Mouse (Mus musculus): ENCODE data around the gene Scaper. TPM values are rescaled to one million over a fixed set of nuclear protein-coding genes. Genes with fewer than 3 reads are reported as not detected.
A peak's percentile ranks its signal among the peaks of the same experiment; 100 is the strongest.

Gene Scaper
- polyA plus RNA-seq, 1 experiment: 6.5 TPM

DNA sequence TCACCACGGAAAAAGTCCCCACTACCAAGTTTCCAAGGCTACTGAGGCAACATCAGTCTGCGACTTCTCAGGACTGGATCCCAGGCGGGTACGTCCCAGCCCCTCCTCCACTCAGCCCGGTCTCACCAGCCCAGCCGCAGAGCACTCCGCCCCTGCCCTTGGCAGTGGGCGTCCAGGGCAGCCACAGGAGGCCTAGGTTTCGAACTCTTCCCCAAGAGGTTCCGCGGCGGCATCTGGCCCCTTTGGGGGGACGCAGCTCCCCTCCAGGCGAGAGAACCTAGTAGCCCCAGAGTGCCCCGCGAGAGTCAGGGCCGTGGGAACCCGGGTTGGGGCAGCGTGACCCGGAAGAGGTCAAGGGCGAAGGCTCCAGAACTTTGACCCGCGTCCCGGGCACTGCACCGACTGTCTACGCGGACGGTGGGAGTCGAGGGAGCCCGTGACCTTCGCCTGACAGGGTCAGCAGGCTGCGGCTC is 426.4 kb downstream of the Scaper start:
- no peaks in the 10 kb centered on the region for H3K36me3 ChIP-seq (ENCODE audit: control insufficient read depth, insufficient read depth, low read length)
- TF ChIP-seq CTCF (IDR thresholded peaks at IDR 0.05; ENCODE audit: borderline replicate concordance, control insufficient read depth, extremely low read depth, insufficient read depth, low read length, poor library complexity) (no peak), POLR2A (IDR thresholded peaks at IDR 0.05; ENCODE audit: control insufficient read depth, extremely low read depth, insufficient read depth, low read length, poor library complexity) (no peak)
- H3K27ac ChIP-seq (ENCODE audit: control insufficient read depth, insufficient read depth, low read length): 0 out of 2 replicates have a peak overlapping the region, but pooled peaks have one; percentile 4
- H3K4me3 ChIP-seq (ENCODE audit: control insufficient read depth, insufficient read depth, low read length): peak overlapping the region; percentile 74
- peaks cover 2% of the 10 kb centered on the region for H3K4me1 ChIP-seq (replicated peaks; ENCODE audit: control insufficient read depth, insufficient read depth, low read length)
- no peaks in the 10 kb centered on the region; the same call in 1 of the 2 replicates for H3K27me3 ChIP-seq (ENCODE audit: control insufficient read depth, insufficient read depth, low read length)
- under 1% methylated on average over 32 of the region's 32 CpGs for WGBS
- peak; percentile 61 for DNase-seq

DNA sequence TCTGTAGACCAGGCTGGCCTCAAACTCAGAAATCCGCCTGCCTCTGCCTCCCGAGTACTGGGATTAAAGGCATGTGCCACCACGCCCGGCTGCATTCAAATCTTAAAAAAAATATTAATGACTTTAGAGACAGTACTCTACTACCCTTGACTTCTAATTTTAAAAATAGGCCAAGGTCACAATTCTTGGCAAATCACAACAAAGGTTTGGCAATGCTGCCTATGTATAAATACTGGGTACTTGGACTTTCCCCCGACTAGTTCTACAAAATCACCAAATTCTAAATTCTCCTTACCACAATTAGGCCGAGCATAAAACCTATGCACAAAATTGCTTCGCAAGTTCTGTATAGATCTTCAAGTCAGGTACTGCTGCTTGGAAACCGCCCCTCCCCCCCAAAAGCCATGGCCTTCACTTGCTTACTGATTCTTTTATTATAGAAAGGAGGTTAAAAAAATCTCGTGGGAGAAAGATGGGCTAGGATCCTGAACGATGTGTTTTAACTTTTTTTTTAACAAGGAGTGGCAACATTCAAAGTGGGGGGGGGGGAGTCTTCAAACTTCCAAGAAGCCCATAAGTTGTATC is 427.2 kb downstream of the Scaper start:
- 86% methylated on average over 10 of the region's 10 CpGs for WGBS
- H3K27me3 ChIP-seq (ENCODE audit: control insufficient read depth, insufficient read depth, low read length): no peaks in the 10 kb centered on the region; the same call in 1 of the 2 replicates

DNA sequence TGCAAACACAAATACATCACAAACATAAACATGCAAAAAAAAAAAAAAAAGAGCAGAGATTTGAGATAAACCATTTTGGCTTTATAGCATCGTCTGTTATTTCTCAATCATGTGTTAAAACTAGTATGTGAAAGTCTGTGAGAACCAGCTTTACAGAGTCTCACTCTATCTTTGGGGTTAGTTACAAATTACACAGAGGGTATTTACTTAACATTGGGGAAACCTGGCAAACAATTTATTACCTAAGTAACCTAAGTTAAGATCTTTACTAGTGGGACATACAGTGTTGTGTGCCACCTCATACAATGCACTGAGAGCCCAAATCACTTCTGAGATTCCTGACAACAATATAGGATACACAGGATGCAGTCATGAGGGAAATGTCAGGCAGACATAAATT is 428.2 kb downstream of the Scaper start:
- H3K36me3 ChIP-seq (ENCODE audit: control insufficient read depth, insufficient read depth, low read length): no peaks in the 10 kb centered on the region
- DNase-seq: no peak
- H3K27ac ChIP-seq (ENCODE audit: control insufficient read depth, insufficient read depth, low read length): no peak overlapping the region
- no peak for TF ChIP-seq POLR2A (IDR thresholded peaks at IDR 0.05; ENCODE audit: control insufficient read depth, extremely low read depth, insufficient read depth, low read length, poor library complexity)
- TF ChIP-seq CTCF (IDR thresholded peaks at IDR 0.05; ENCODE audit: borderline replicate concordance, control insufficient read depth, extremely low read depth, insufficient read depth, low read length, poor library complexity): no peak
- peaks cover 2% of the 10 kb centered on the region for H3K4me1 ChIP-seq (replicated peaks; ENCODE audit: control insufficient read depth, insufficient read depth, low read length)
- WGBS: 94% methylated on average over 1 of the region's 1 CpGs
- H3K4me3 ChIP-seq (ENCODE audit: control insufficient read depth, insufficient read depth, low read length): no peak overlapping the region
- no peaks in the 10 kb centered on the region; the same call in 1 of the 2 replicates for H3K27me3 ChIP-seq (ENCODE audit: control insufficient read depth, insufficient read depth, low read length)

More for the DNA sequence above, 427.2 kb downstream of the Scaper start:
- no peak overlapping the region for H3K4me3 ChIP-seq (ENCODE audit: control insufficient read depth, insufficient read depth, low read length)
- H3K36me3 ChIP-seq (ENCODE audit: control insufficient read depth, insufficient read depth, low read length): no peaks in the 10 kb centered on the region
- H3K27ac ChIP-seq (ENCODE audit: control insufficient read depth, insufficient read depth, low read length): no peak overlapping the region
- no peak for DNase-seq
- H3K4me1 ChIP-seq (replicated peaks; ENCODE audit: control insufficient read depth, insufficient read depth, low read length): peaks cover 2% of the 10 kb centered on the region
- TF ChIP-seq CTCF (IDR thresholded peaks at IDR 0.05; ENCODE audit: borderline replicate concordance, control insufficient read depth, extremely low read depth, insufficient read depth, low read length, poor library complexity): no peak
- TF ChIP-seq POLR2A (IDR thresholded peaks at IDR 0.05; ENCODE audit: control insufficient read depth, extremely low read depth, insufficient read depth, low read length, poor library complexity): no peak

DNA sequence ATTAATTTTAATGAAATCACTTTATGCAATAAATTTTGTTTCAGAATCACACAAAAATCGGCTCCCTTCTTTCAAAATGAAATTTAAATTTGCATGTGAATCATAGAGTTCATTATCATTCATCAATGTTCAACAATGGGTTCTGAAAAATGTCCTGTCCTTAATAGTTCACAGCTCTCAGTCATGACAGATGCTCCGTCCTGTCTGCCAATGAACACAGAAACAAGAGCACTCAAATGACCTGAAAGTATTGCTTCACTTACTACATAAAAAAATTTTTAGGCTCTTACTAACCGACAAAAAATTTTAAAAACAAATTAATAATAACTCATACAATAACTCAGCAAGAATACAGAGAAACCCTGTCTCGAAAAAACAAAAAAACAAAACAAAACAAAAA is 429.2 kb downstream of the Scaper start:
- Histone ChIP-seq H3K27me3 (ENCODE audit: control insufficient read depth, insufficient read depth, low read length) (no peaks in the 10 kb centered on the region; the same call in 1 of the 2 replicates), H3K4me1 (replicated peaks; ENCODE audit: control insufficient read depth, insufficient read depth, low read length) (peaks cover 2% of the 10 kb centered on the region), H3K36me3 (ENCODE audit: control insufficient read depth, insufficient read depth, low read length) (no peaks in the 10 kb centered on the region), H3K27ac (ENCODE audit: control insufficient read depth, insufficient read depth, low read length) (no peak overlapping the region), H3K4me3 (ENCODE audit: control insufficient read depth, insufficient read depth, low read length) (no peak overlapping the region)
- WGBS: 93% methylated on average over 4 of the region's 4 CpGs
- no peak for DNase-seq
- no peak for TF ChIP-seq CTCF (IDR thresholded peaks at IDR 0.05; ENCODE audit: borderline replicate concordance, control insufficient read depth, extremely low read depth, insufficient read depth, low read length, poor library complexity)
- no peak for TF ChIP-seq POLR2A (IDR thresholded peaks at IDR 0.05; ENCODE audit: control insufficient read depth, extremely low read depth, insufficient read depth, low read length, poor library complexity)

DNA sequence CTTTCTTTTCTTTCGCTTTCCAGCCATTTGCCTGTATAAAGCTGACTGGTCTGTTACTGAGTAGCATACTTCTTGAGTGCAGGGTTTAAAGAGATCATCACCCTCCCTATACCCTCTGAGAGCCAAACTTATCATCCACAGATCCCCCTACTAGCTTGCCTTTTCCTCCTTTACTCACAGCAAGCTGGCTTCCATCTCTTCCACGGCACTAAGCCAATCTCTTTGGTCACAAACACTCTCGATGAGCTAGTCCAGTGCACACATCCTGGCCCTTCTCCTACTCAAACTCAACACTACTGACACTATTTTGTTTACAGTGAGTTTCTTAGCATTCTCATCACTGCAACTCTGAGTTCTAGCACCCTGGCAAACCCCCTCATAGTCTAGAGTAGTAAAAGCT is 430.0 kb downstream of the Scaper start:
- Histone ChIP-seq H3K27ac (ENCODE audit: control insufficient read depth, insufficient read depth, low read length) (no peak overlapping the region), H3K4me3 (ENCODE audit: control insufficient read depth, insufficient read depth, low read length) (no peak overlapping the region), H3K36me3 (ENCODE audit: control insufficient read depth, insufficient read depth, low read length) (no peaks in the 10 kb centered on the region), H3K4me1 (replicated peaks; ENCODE audit: control insufficient read depth, insufficient read depth, low read length) (peaks cover 2% of the 10 kb centered on the region), H3K27me3 (ENCODE audit: control insufficient read depth, insufficient read depth, low read length) (no peaks in the 10 kb centered on the region; the same call in 1 of the 2 replicates)
- 92% methylated on average over 3 of the region's 3 CpGs for WGBS
- TF ChIP-seq POLR2A (IDR thresholded peaks at IDR 0.05; ENCODE audit: control insufficient read depth, extremely low read depth, insufficient read depth, low read length, poor library complexity): no peak
- TF ChIP-seq CTCF (IDR thresholded peaks at IDR 0.05; ENCODE audit: borderline replicate concordance, control insufficient read depth, extremely low read depth, insufficient read depth, low read length, poor library complexity): no peak
- no peak for DNase-seq

Other genes starting within 250 kb of the Scaper start
- gene 4930563M21Rik, start 72.4 kb upstream of the Scaper start, polyA plus RNA-seq (2012; rRNA removed): not detected in 2 replicates
- 47.3 and 53.5 TPM in 2 replicates for gene Rcn2, start 103.7 kb upstream of the Scaper start, polyA plus RNA-seq (2012; rRNA removed)
- 184 and 196 TPM in 2 replicates for gene Pstpip1, start 151.8 kb upstream of the Scaper start, polyA plus RNA-seq (2012; rRNA removed)
- gene Tspan3, start 227.4 kb upstream of the Scaper start, polyA plus RNA-seq (2012; rRNA removed): 120 and 146 TPM in 2 replicates

Measured in thymus, adult 2 months (tissue).